Comparison of ENCODE assay signal across 29 mouse cellular contexts in genomic region chr2:158127245-158127644, GRCm38 (mm10). TPM values are rescaled to one million over a fixed set of nuclear protein-coding genes. Genes with fewer than 3 reads are reported as not detected.
DNase-seq lines count a peak whose midpoint lies in the region; ATAC-seq and TF ChIP-seq lines count a peak whose summit lies in the region.
"Had no signal": no experiment of that assay in that cellular context is flagged by ENCODE, and none has a peak within 500 bp of the region (broad histone marks: within the 10 kb centered on the region; RNA-seq: fewer than 3 reads in every experiment).

No protein-coding gene starts in this region.

- no peak for TF ChIP-seq EP300 in heart, postnatal 0 days (IDR thresholded peaks at IDR 0.05; ENCODE audit: low read depth)

- TF ChIP-seq CTCF in lung, embryonic 14.5 days (IDR thresholded peaks at IDR 0.05; ENCODE audit: low read depth): no peak
- no peak for TF ChIP-seq CTCF in heart, postnatal 0 days (IDR thresholded peaks at IDR 0.05; ENCODE audit: low read depth)

- no peak overlapping the region for H3K4me3 ChIP-seq in heart, embryonic 11.5 days (ENCODE audit: low read depth, low read length)
- no peak overlapping the region for H3K4me3 ChIP-seq in lung, embryonic 14.5 days (ENCODE audit: low read depth, low read length)
- H3K4me3 ChIP-seq in heart, postnatal 0 days (ENCODE audit: low read depth, low read length): no peak overlapping the region
- H3K4me3 ChIP-seq: embryonic facial prominence, embryonic 10.5 days; embryonic facial prominence, embryonic 15.5 days; forebrain, embryonic 12.5 days; kidney, embryonic 15.5 days; liver, embryonic 12.5 days; neural tube, embryonic 15.5 days; stomach, embryonic 15.5 days had no signal

- H3K9me3 ChIP-seq in heart, embryonic 11.5 days (replicated peaks; ENCODE audit: control insufficient read depth, low read length): no peaks in the 10 kb centered on the region
- no peaks in the 10 kb centered on the region for H3K9me3 ChIP-seq in lung, embryonic 14.5 days (ENCODE audit: low read depth, low read length)
- no peaks in the 10 kb centered on the region for H3K9me3 ChIP-seq in heart, postnatal 0 days (replicated peaks; ENCODE audit: control insufficient read depth, low read length)
- H3K9me3 ChIP-seq: embryonic facial prominence, embryonic 10.5 days; embryonic facial prominence, embryonic 15.5 days; forebrain, embryonic 12.5 days; kidney, embryonic 15.5 days; liver, embryonic 12.5 days; neural tube, embryonic 15.5 days; stomach, embryonic 15.5 days had no signal

- DNase-seq in gastrocnemius, adult 18-20 months (ENCODE audit: low spot score): peak; percentile 69
- no peak for DNase-seq in gastrocnemius, postnatal 25 days
- no peak for DNase-seq in heart, adult 9 months (ENCODE audit: low spot score in 2 of 2)
- DNase-seq in lung, embryonic 14.5 days: no peak
- no peak for DNase-seq in lung, postnatal 25 days (ENCODE audit: low spot score)
- DNase-seq in heart, postnatal 0 days (ENCODE audit: low spot score): no peak
- no peak for DNase-seq in cerebellum, adult 11 months
- DNase-seq: adrenal gland, adult 8-10 months; cerebellum, adult 8-10 months; cerebellum, postnatal 25 days; forebrain, postnatal 0 days; gastrocnemius, postnatal 14 days; kidney, postnatal 36 days; left cerebral cortex, postnatal 4 days; liver, postnatal 0 days; midbrain, embryonic 14.5 days; retina, postnatal 1 day; right cerebral cortex, postnatal 14 days had no signal

- ATAC-seq in heart, embryonic 11.5 days (replicated peaks; ENCODE audit: insufficient number of reproducible peaks, low FRiP score, low TSS enrichment): no peak
- ATAC-seq in lung, embryonic 14.5 days (ENCODE audit: insufficient read depth): no peak
- ATAC-seq in heart, postnatal 0 days (ENCODE audit: insufficient read depth, low read depth): no peak
- ATAC-seq: activated CD4-positive, CD25-positive, alpha-beta regulatory T cell, adult 4 months; forebrain, postnatal 0 days; intestine, postnatal 0 days; liver, embryonic 12.5 days; liver, postnatal 0 days had no signal

- peaks cover 53% of the 10 kb centered on the region for H3K4me1 ChIP-seq in heart, embryonic 11.5 days (ENCODE audit: control insufficient read depth, insufficient read depth, low read length)
- peaks cover 23% of the 10 kb centered on the region for H3K4me1 ChIP-seq in lung, embryonic 14.5 days (ENCODE audit: insufficient read depth)
- peaks cover 55% of the 10 kb centered on the region for H3K4me1 ChIP-seq in heart, postnatal 0 days (ENCODE audit: control insufficient read depth, insufficient read depth)
- H3K4me1 ChIP-seq: embryonic facial prominence, embryonic 15.5 days had no signal

- no peak overlapping the region for H3K4me2 ChIP-seq in heart, embryonic 11.5 days
- no peak overlapping the region for H3K4me2 ChIP-seq in lung, embryonic 14.5 days
- H3K4me2 ChIP-seq in heart, postnatal 0 days (ENCODE audit: low read depth, low read length): no peak overlapping the region
- H3K4me2 ChIP-seq: embryonic facial prominence, embryonic 15.5 days; forebrain, embryonic 12.5 days; hindbrain, embryonic 14.5 days; kidney, embryonic 15.5 days; liver, embryonic 12.5 days; neural tube, embryonic 15.5 days; stomach, embryonic 15.5 days had no signal

- 78% methylated on average over 6 of the region's 6 CpGs for WGBS in heart, embryonic 11.5 days (ENCODE audit: insufficient replicate concordance)
- 84% methylated on average over 6 of the region's 6 CpGs for WGBS in lung, embryonic 14.5 days
- WGBS in heart, postnatal 0 days: 78% methylated on average over 6 of the region's 6 CpGs

- H3K27me3 ChIP-seq in heart, embryonic 11.5 days (ENCODE audit: control insufficient read depth, insufficient read depth, low read length): no peaks in the 10 kb centered on the region
- no peaks in the 10 kb centered on the region for H3K27me3 ChIP-seq in lung, embryonic 14.5 days (ENCODE audit: insufficient read depth, low read length)
- no peaks in the 10 kb centered on the region for H3K27me3 ChIP-seq in heart, postnatal 0 days (ENCODE audit: control insufficient read depth, insufficient read depth, low read length)
- H3K27me3 ChIP-seq: embryonic facial prominence, embryonic 15.5 days; forebrain, embryonic 12.5 days; kidney, embryonic 15.5 days; liver, embryonic 12.5 days; neural tube, embryonic 15.5 days; stomach, embryonic 15.5 days had no signal

- peak overlapping the region; percentile 89 for H3K27ac ChIP-seq in heart, embryonic 11.5 days (ENCODE audit: low read depth, low read length)
- peak overlapping the region; percentile 26 for H3K27ac ChIP-seq in lung, embryonic 14.5 days (ENCODE audit: low read depth)
- peak overlapping the region; percentile 82 for H3K27ac ChIP-seq in heart, postnatal 0 days (ENCODE audit: low read depth)
- H3K27ac ChIP-seq: embryonic facial prominence, embryonic 10.5 days; embryonic facial prominence, embryonic 15.5 days; forebrain, embryonic 12.5 days; hindbrain, embryonic 14.5 days; kidney, embryonic 15.5 days; liver, embryonic 12.5 days; neural tube, embryonic 15.5 days; stomach, embryonic 15.5 days had no signal

- H3K9ac ChIP-seq in heart, embryonic 11.5 days (ENCODE audit: low read depth, low read length): no peak overlapping the region
- H3K9ac ChIP-seq in lung, embryonic 14.5 days: no peak overlapping the region
- H3K9ac ChIP-seq in heart, postnatal 0 days (replicated peaks; ENCODE audit: low read depth, low read length): no peak overlapping the region
- H3K9ac ChIP-seq: embryonic facial prominence, embryonic 15.5 days; forebrain, embryonic 12.5 days; forebrain, postnatal 0 days; hindbrain, embryonic 14.5 days; kidney, embryonic 15.5 days; liver, embryonic 12.5 days; liver, postnatal 0 days; neural tube, embryonic 15.5 days; stomach, embryonic 15.5 days had no signal

- peaks cover 39% of the 10 kb centered on the region for H3K36me3 ChIP-seq in heart, embryonic 11.5 days (ENCODE audit: control insufficient read depth, insufficient read depth, low read length)
- peaks cover 59% of the 10 kb centered on the region for H3K36me3 ChIP-seq in lung, embryonic 14.5 days (ENCODE audit: insufficient read depth)
- H3K36me3 ChIP-seq in heart, postnatal 0 days (replicated peaks; ENCODE audit: control insufficient read depth, insufficient read depth, low read length): peaks cover 75% of the 10 kb centered on the region
- H3K36me3 ChIP-seq: embryonic facial prominence, embryonic 10.5 days; forebrain, embryonic 12.5 days; neural tube, embryonic 15.5 days had no signal

RNA-seq across cellular contexts. Expression of gene Tgm2, which starts 19.0 kb away (rescaled TPM):
- total RNA-seq in gastrocnemius, adult 18-20 months (2021): 10 to 100 TPM; 40.7 to 47.3 TPM
- 10 to 100 TPM; 47.9 to 52.3 TPM for total RNA-seq in gastrocnemius, postnatal 25 days (2021)
- polyA plus RNA-seq in heart, embryonic 11.5 days (2014; fragmentation: Nextera tagmentation; extraction: Ambion mirVana): 129 and 130 TPM in 2 replicates
- polyA plus RNA-seq in lung, embryonic 14.5 days (2014; fragmentation: Nextera tagmentation; extraction: Ambion mirVana): 40.8 and 41.7 TPM in 2 replicates
- total RNA-seq in heart, postnatal 0 days (2014; rRNA removed; ENCODE audit: low replicate concordance): 445 and 622 TPM in 2 replicates
- polyA plus RNA-seq in heart, postnatal 0 days (2015; fragmentation: Nextera tagmentation; extraction: Ambion mirVana): 136 and 155 TPM in 2 replicates

Comparison
In these comparisons a context has a peak if more than half of its experiments do, and no peak if none do; other contexts are left out.
1. H3K27ac ChIP-seq: peak in every context shown above with its lines; median percentile 89 in heart, embryonic 11.5 days; 82 in heart, postnatal 0 days; 26 in lung, embryonic 14.5 days.